Comparison of ENCODE assay signal across 17 mouse cellular contexts in the genomic region with DNA sequence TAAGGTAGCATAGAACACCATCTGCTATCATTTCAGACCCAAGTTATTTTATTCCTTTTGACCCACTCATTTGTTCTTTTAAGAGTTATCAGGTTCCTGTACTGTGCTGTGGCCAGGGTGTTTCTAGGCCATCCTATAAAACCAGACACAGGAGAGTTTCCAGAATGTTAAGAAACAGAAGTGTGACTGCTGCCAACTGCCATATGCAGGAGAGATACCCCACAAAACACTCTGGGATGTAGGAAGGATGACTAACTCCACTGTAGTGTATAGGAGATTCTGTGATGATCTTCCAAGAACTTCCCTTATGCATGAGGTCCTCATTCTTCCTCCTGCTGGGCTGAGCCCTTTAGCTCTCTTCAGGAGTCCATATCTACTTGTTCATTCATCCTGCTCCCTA.
"Had no signal": no experiment of that assay in that cellular context is flagged by ENCODE, and none has a peak within 500 bp of the region (broad histone marks: within the 10 kb centered on the region; RNA-seq: fewer than 3 reads in every experiment).

No protein-coding gene starts in this region.

- DNase-seq: kidney, adult 18-20 months; kidney, postnatal 14 days; liver; liver, embryonic 13.5 days; liver, postnatal 0 days; lung, postnatal 14 days; thymus, postnatal 36 days had no signal

- ATAC-seq: intestine, embryonic 15.5 days; liver, postnatal 0 days; midbrain, embryonic 15.5 days had no signal

- H3K9ac ChIP-seq: intestine, embryonic 15.5 days; kidney, embryonic 15.5 days; limb, embryonic 12.5 days; liver, embryonic 13.5 days; liver, postnatal 0 days; lung, embryonic 15.5 days; midbrain, embryonic 15.5 days; neural tube, embryonic 12.5 days; stomach, embryonic 15.5 days had no signal

- H3K4me3 ChIP-seq: intestine, embryonic 15.5 days; kidney, embryonic 15.5 days; limb, embryonic 12.5 days; liver, embryonic 13.5 days; lung, embryonic 15.5 days; megakaryocyte, embryonic 14.5 days; midbrain, embryonic 15.5 days; neural tube, embryonic 12.5 days; stomach, embryonic 15.5 days had no signal

- H3K4me1 ChIP-seq: intestine, embryonic 15.5 days; kidney, embryonic 15.5 days; limb, embryonic 12.5 days; liver, embryonic 13.5 days; lung, embryonic 15.5 days; megakaryocyte, embryonic 14.5 days; midbrain, embryonic 15.5 days; neural tube, embryonic 12.5 days; stomach, embryonic 15.5 days had no signal

- H3K27ac ChIP-seq: intestine, embryonic 15.5 days; kidney, embryonic 15.5 days; limb, embryonic 12.5 days; liver, embryonic 13.5 days; lung, embryonic 15.5 days; macrophage; midbrain, embryonic 15.5 days; neural tube, embryonic 12.5 days; stomach, embryonic 15.5 days had no signal

- H3K4me2 ChIP-seq: intestine, embryonic 15.5 days; kidney, embryonic 15.5 days; limb, embryonic 12.5 days; liver, embryonic 13.5 days; lung, embryonic 15.5 days; midbrain, embryonic 11.5 days; midbrain, embryonic 15.5 days; neural tube, embryonic 12.5 days; stomach, embryonic 15.5 days had no signal

- H3K36me3 ChIP-seq: intestine, embryonic 15.5 days; kidney, embryonic 15.5 days; limb, embryonic 12.5 days; liver, embryonic 13.5 days; lung, embryonic 15.5 days; midbrain, embryonic 15.5 days; neural tube, embryonic 12.5 days; stomach, embryonic 15.5 days had no signal

- H3K27me3 ChIP-seq: intestine, embryonic 15.5 days; kidney, embryonic 15.5 days; limb, embryonic 12.5 days; liver, embryonic 13.5 days; lung, embryonic 15.5 days; megakaryocyte, embryonic 14.5 days; midbrain, embryonic 15.5 days; neural tube, embryonic 12.5 days; stomach, embryonic 15.5 days had no signal

- H3K9me3 ChIP-seq: intestine, embryonic 15.5 days; kidney, embryonic 15.5 days; limb, embryonic 12.5 days; liver, embryonic 13.5 days; lung, embryonic 15.5 days; megakaryocyte, embryonic 14.5 days; midbrain, embryonic 15.5 days; neural tube, embryonic 12.5 days; stomach, embryonic 15.5 days had no signal
